Mouse (Mus musculus) mouse embryonic stem cell (cell line): ENCODE results near the gene Meis1.

Source experiments
- in situ Hi-C, 2 experiments: fragments of 300-500 bp; cut with MboI; formaldehyde crosslinking; loops; 1 replicate in 1 of 2; 3 replicates in 1 of 2; pipeline ENCODE4 v1.14.3; 2019 to 2020; ENCODE audit warnings: low sequenced_read_pairs in 2 of 2, low pct_unique_long_range_greater_than_20kb in 1 of 2, mixed read lengths in 1 of 2; ENCODE audit not compliant: unreplicated experiment in 1 of 2

The Meis1 gene

GRCm38 (mm10) chr11:18892470-18892869 is 126.3 kb downstream of the Meis1 start:
- in situ Hi-C loops: no loop called here

- in situ Hi-C loops: no loop called here
Observed at GRCm38 (mm10) chr11:18889139-18889538, 129.6 kb downstream of the Meis1 start.

GRCm38 (mm10) chr11:18888651-18889050 is 130.1 kb downstream of the Meis1 start:
- in situ Hi-C loops: no loop called here

- in situ Hi-C loops: no loop called here
Observed at GRCm38 (mm10) chr11:18885729-18886325, 133.0 kb downstream of the Meis1 start.

DNA sequence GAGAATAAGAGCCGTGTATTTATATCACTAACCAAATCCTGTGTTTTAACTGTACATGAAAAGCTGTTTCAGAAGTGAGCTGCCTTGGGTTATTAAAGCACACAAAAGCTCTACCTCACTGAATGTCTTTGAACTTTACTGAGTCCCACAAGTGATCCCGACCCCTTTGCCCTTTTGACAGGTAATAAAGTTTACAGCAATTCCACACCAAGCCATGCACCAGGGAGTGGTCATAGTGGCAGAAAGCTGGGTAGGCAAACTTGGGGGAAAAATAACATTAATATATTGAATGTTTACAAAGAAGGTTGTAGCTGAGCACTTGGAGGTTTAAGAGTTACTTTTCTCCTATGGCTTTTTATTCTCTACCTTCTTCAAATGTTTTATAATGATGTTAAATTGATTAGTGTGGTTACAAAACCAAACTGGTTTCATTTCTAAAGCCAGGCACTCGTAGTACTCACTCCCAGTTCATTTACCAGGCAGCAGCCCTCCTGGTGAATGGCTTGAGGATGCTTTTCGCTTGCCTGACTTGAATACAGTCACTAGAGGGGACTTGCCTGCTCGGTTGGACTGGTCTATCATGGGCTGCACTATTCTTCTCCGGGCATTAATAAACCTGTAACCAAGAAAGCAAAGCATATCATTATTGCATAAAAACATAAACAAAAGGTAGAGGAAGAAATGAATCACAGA is 133.6 kb downstream of the Meis1 start:
- in situ Hi-C loops: no loop called here

- in situ Hi-C loops: no loop called here
Observed at GRCm38 (mm10) chr11:18883987-18884386, 134.8 kb downstream of the Meis1 start.

GRCm38 (mm10) chr11:18883507-18883881 is 135.3 kb downstream of the Meis1 start:
- in situ Hi-C loops: no loop called here

GRCm38 (mm10) chr11:18882747-18883506 is 135.9 kb downstream of the Meis1 start:
- in situ Hi-C loops: no loop called here

- in situ Hi-C loops: no loop called here
Observed at GRCm38 (mm10) chr11:18882315-18882714, 136.5 kb downstream of the Meis1 start.

DNA sequence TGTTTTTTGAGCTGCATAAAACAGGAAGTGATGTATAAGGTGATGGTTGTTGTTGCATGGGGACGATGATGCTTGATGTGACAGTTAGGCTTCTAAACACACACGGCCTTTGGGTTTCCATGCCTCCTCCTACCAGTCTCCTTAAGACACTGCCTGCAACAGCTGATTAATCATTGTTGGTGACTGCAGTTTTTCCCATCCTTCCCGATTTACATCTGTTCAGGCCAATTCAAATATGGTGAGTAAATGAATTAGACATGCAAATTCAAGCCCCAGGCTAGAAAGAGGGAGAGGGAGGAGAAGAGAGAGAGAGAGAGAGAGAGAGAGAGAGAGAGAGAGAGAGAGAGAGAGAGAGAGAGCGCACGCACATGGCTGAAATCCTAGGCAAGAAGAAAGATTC is 138.0 kb downstream of the Meis1 start:
- in situ Hi-C loops: no loop called here

DNA sequence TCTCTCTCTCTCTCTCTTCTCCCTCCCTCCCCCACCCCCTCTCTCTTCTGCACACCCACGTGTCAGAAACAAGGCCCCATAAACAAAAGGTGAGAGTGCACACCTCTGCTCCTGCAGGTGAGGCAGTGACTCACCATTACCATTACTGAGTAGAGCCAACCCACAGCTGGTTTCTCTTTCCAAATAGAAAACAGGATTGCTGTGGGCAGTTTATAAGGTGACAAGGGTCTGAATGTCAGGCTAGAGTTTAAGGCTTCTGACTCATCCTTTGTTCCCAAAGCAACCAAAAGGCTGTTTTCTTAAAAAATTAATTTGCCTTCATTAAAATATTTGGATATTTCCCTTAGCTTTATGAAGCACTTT is 139.3 kb downstream of the Meis1 start:
- in situ Hi-C loops: loop anchor here in 1 of 2 experiments (10.0 kb wide), 1 partner anchor 145 kb away; no protein-coding TSS in a partner anchor

- in situ Hi-C loops: loop anchor here in 1 of 2 experiments (10.0 kb wide), 1 partner anchor 146 kb away; no protein-coding TSS in a partner anchor
Observed at GRCm38 (mm10) chr11:18878748-18879455, 139.9 kb downstream of the Meis1 start.

GRCm38 (mm10) chr11:18878016-18878415 is 140.8 kb downstream of the Meis1 start:
- in situ Hi-C loops: loop anchor here in 1 of 2 experiments (10.0 kb wide), 1 partner anchor 147 kb away; no protein-coding TSS in a partner anchor

- in situ Hi-C loops: loop anchor here in 1 of 2 experiments (10.0 kb wide), 1 partner anchor 147 kb away; no protein-coding TSS in a partner anchor
Observed at GRCm38 (mm10) chr11:18877626-18878011, 141.2 kb downstream of the Meis1 start.

DNA sequence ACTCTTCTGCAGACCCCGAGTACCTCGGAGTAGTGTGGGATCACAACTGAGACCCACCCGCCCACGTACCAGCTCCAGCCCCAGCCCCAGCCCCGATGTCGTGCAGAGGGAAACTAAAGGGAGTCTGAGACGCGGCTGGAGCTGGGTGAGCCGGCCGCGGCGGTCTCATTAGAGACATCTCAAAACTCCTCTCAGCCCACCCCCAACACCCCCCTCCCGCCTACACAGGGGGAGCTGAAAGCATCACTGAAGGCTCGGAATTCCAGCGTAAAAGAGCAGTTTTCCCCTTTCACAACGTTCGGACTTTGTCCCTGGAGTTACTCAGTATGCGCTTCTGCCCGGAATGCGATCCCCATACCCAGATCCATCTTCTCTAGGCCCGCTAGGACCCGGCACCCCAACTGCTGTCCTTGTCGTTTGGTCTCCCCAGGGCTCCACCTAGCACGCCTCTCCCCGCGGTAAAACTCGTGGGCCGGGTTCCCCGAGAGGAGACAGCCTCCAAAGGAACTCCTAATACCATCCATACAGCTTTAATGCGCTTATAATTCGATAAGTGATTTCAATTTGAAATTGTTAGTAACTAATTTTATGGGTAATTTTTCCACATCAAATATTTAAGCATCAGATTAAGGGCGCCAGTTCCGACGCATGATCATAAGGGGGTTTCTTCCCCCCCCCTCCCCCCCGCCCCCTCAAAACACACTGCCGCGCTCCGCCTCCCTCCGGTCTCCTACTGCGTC is 141.7 kb downstream of the Meis1 start:
- in situ Hi-C loops: loop anchor here in 1 of 2 experiments (10.0 kb wide), 1 partner anchor 148 kb away; no protein-coding TSS in a partner anchor

- in situ Hi-C loops: loop anchor here in 1 of 2 experiments (10.0 kb wide), 1 partner anchor 149 kb away; no protein-coding TSS in a partner anchor
Observed at GRCm38 (mm10) chr11:18875911-18876885, 142.6 kb downstream of the Meis1 start.
